Mouse (Mus musculus) hindbrain, postnatal 0 days (tissue): ENCODE data around the gene Fhad1. TPM values are rescaled to one million over a fixed set of nuclear protein-coding genes. Genes with fewer than 3 reads are reported as not detected.

Experiments
- ATAC-seq: fragments of 200-750 bp; cut with Nextera tagmentation; 2 replicates; pipeline ENCODE4 v1.8.0; 2017; ENCODE audit warnings: mild to moderate bottlenecking, moderate TSS enrichment, moderate library complexity
- DNase-seq: peaks from one replicate; pipeline ENCODE4 v3.0.0-alpha.2; 2015; ENCODE audit warnings: low spot score
- H3K27ac ChIP-seq: fragments of 300-500 bp; sonication (generic); 2 replicates; pipeline ENCODE4 v1.5.1; 2014; ENCODE audit warnings: mild to moderate bottlenecking
- H3K27me3 ChIP-seq: fragments of 300-500 bp; sonication (generic); 2 replicates; pipeline ENCODE4 v1.6.1; 2014; ENCODE audit warnings: low read length, mixed read lengths; ENCODE audit not compliant: insufficient read depth
- H3K36me3 ChIP-seq: fragments of 300-500 bp; sonication (generic); 2 replicates; pipeline ENCODE4 v1.6.1; 2014; ENCODE audit warnings: low read length, mixed read lengths; ENCODE audit not compliant: insufficient read depth
- H3K4me1 ChIP-seq: fragments of 300-500 bp; sonication (generic); 2 replicates; pipeline ENCODE4 v1.6.1; 2014; ENCODE audit warnings: antibody characterized with exemption, low read length, mixed read lengths; ENCODE audit not compliant: insufficient read depth
- H3K4me2 ChIP-seq: fragments of 300-500 bp; sonication (generic); 2 replicates; pipeline ENCODE4 v1.6.1; 2014; ENCODE audit warnings: low read depth, mild to moderate bottlenecking, low read length, moderate library complexity, mixed read lengths
- H3K4me3 ChIP-seq: fragments of 300-500 bp; sonication (generic); 2 replicates; pipeline ENCODE4 v1.5.1; 2014; ENCODE audit warnings: low read length
- H3K9ac ChIP-seq: fragments of 300-500 bp; sonication (generic); replicated peaks from 2 replicates; pipeline ENCODE4 v1.6.1; 2014; ENCODE audit warnings: mild to moderate bottlenecking, low read length, moderate library complexity, mixed read lengths
- H3K9me3 ChIP-seq: fragments of 300-500 bp; sonication (generic); 2 replicates; pipeline ENCODE4 v1.6.1; 2016; ENCODE audit warnings: low read length, mixed read lengths
- CTCF ChIP-seq: IDR thresholded peaks from 2 replicates; pipeline ENCODE4 v1.5.1; 2016; ENCODE audit warnings: antibody characterized with exemption, control low read depth, low read depth
- WGBS: fragments of 180-500 bp; shearing (Covaris S2); extraction: QIAGEN DNeasy Blood & Tissue Kit; methylation state at CpG from one replicate; pipeline ENCODE4 v1.1.7; 2014; 5-methylcytosine and 5-hydroxymethylcytosine counted together
- polyA plus RNA-seq: library from polyadenylated mRNA; unstranded; fragments of >200 nt; fragmentation: Nextera tagmentation; extraction: Ambion mirVana; gene quantifications from 2 replicates; pipeline ENCODE4 v1.2.1, GENCODE M21; 2015
- total RNA-seq: library from RNA; depleted of rRNA; stranded (reverse); fragments of >200 nt; gene quantifications from 2 replicates; pipeline ENCODE4 v1.2.3, GENCODE M21; 2014

Gene Fhad1
- total and polyA plus RNA-seq, 2 experiments from 2014 or later, result 2.0 to 5.8 TPM

DNA sequence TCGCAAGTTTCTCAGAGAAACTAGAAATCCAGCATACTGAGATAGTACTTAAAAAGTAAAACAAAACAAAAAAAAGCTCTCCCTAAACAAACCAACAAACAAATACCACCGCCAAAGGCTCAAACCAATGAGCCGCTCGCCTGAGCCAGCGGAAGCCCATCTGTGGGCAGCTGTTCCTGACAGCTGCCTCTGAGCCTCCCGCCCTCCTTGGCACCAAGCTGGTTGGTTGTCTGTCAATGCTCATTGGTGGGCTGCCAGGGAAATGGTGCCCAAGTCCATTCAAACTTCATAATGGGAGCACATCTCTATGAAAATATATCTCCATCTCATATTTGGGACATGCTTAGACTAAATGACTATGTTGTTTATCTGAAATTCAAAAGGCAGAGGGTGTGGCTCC is 117.7 kb downstream of the Fhad1 start:
- ATAC-seq (peak; percentile 27; the same call in 1 of the 2 replicates), DNase-seq (peak; percentile 81)
- H3K27ac ChIP-seq, result no peak overlapping the region
- H3K9me3 ChIP-seq, result no peaks in the 10 kb centered on the region
- H3K27me3 ChIP-seq, result no peaks in the 10 kb centered on the region
- no peaks in the 10 kb centered on the region for H3K36me3 ChIP-seq
- no peak overlapping the region for H3K4me2 ChIP-seq
- no peak for TF ChIP-seq CTCF
- peaks cover 18% of the 10 kb centered on the region for H3K4me1 ChIP-seq
- H3K4me3 ChIP-seq, result no peak overlapping the region
- WGBS, result 53% methylated on average over 6 of the region's 6 CpGs
- no peak overlapping the region for H3K9ac ChIP-seq

DNA sequence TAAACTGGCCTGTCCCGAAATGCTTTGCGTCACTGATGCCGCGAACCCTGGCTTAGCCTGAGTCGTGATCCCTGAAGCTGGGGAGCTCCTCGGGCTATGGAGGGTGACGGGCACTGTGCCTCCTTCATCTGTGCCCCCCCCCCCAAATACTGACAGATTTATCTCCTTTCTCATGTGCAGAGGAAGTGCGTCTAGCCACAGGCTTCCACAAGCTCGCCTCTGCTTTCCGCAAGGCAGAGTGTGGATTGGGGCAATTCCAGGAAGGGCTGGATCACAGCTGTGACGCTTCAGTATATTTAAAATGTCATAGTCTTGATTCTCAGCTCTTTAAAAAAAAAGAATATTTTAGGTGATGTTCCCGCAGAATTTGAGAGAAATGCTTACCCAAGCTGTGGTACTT is 119.1 kb downstream of the Fhad1 start:
- no peak overlapping the region for H3K9ac ChIP-seq
- H3K4me3 ChIP-seq, result no peak overlapping the region
- peaks cover 8% of the 10 kb centered on the region for H3K4me1 ChIP-seq
- TF ChIP-seq CTCF, result no peak
- no peak overlapping the region for H3K4me2 ChIP-seq
- no peak for DNase-seq
- no peak for ATAC-seq
- H3K36me3 ChIP-seq, result no peaks in the 10 kb centered on the region
- H3K27ac ChIP-seq, result no peak overlapping the region
- no peaks in the 10 kb centered on the region for H3K9me3 ChIP-seq
- WGBS, result 77% methylated on average over 12 of the region's 12 CpGs
- no peaks in the 10 kb centered on the region for H3K27me3 ChIP-seq

GRCm38 (mm10) chr4:141893157-141893784 is 121.6 kb downstream of the Fhad1 start:
- 90% methylated on average over 8 of the region's 8 CpGs for WGBS
- no peaks in the 10 kb centered on the region for H3K27me3 ChIP-seq
- no peak for TF ChIP-seq CTCF
- no peak overlapping the region for H3K4me3 ChIP-seq
- no peaks in the 10 kb centered on the region for H3K9me3 ChIP-seq
- H3K4me2 ChIP-seq, result no peak overlapping the region
- H3K9ac ChIP-seq, result no peak overlapping the region
- no peak overlapping the region for H3K27ac ChIP-seq
- DNase-seq (no peak), ATAC-seq (no peak)
- H3K4me1 ChIP-seq, result peaks cover 6% of the 10 kb centered on the region
- no peaks in the 10 kb centered on the region for H3K36me3 ChIP-seq

DNA sequence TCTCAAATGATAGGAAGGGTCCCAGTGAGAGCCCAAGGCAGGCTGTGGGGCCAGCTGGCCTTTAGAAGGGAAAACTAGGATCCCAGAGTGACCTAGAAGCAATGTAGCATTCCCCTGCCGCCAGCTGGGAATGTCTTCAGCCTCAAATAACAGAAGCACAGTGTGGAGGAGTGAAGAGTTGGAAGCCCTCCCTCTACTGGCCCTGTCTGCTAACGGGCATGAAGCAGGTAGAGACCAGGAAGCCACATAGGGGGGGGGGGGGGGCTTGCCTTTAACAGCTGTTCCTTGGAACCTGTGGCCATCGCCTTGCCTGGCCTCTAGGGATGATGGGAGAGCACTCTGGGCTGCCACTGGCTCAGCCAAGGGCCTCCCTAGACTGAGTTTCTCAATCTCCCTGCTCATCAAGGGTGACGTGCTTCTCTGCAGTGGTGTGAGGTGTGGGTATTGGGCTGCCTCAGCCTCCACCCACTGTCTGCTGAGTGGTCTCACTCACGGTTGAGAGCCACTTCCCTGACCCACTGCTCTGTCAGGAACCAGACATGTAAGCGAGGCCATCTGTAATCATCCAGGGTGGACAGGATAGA is 128.4 kb downstream of the Fhad1 start:
- Histone ChIP-seq H3K36me3 (no peaks in the 10 kb centered on the region), H3K4me2 (no peak overlapping the region), H3K27ac (no peak overlapping the region), H3K9ac (no peak overlapping the region), H3K9me3 (no peaks in the 10 kb centered on the region), H3K27me3 (no peaks in the 10 kb centered on the region), H3K4me3 (no peak overlapping the region), H3K4me1 (0 out of 2 replicates have a peak, but pooled peaks cover 3% of the 10 kb centered on the region)
- WGBS, result 54% methylated on average over 6 of the region's 6 CpGs
- TF ChIP-seq CTCF, result peak; percentile 10; the same call in 1 of the 2 replicates
- no peak for DNase-seq
- no peak for ATAC-seq

- Histone ChIP-seq H3K4me2 (no peak overlapping the region), H3K4me3 (no peak overlapping the region), H3K4me1 (0 out of 2 replicates have a peak, but pooled peaks cover 3% of the 10 kb centered on the region), H3K9ac (no peak overlapping the region), H3K9me3 (no peaks in the 10 kb centered on the region), H3K27ac (no peak overlapping the region), H3K27me3 (no peaks in the 10 kb centered on the region), H3K36me3 (no peaks in the 10 kb centered on the region)
- no peak for DNase-seq
- TF ChIP-seq CTCF, result no peak
- 80% methylated on average over 9 of the region's 9 CpGs for WGBS
- ATAC-seq, result no peak
Measured at GRCm38 (mm10) chr4:141885451-141885850, 129.4 kb downstream of the Fhad1 start.

DNA sequence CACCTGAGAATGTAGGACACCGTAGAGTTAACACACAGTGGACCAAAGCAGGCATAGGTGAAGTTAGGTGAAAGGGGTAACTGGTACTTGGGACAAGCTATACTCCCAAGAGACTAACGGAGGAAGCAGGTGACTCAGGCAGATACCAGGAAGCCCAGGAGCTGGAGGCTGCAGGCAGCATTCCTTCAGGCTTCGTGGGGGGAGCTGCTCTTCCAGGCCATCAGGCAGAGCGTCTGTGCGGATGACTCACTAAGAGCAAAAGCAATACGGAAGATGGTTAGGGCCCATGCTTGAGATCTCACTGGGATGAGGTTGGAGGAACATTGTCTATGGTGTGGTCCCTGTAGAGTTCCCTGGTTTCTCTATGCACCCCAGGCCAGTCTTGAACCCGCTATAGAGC is 132.0 kb downstream of the Fhad1 start:
- ATAC-seq (no peak), DNase-seq (no peak)
- Histone ChIP-seq H3K4me2 (no peak overlapping the region), H3K4me3 (no peak overlapping the region), H3K9ac (no peak overlapping the region), H3K4me1 (0 out of 2 replicates have a peak, but pooled peaks cover 3% of the 10 kb centered on the region), H3K27me3 (no peaks in the 10 kb centered on the region), H3K27ac (no peak overlapping the region), H3K9me3 (no peaks in the 10 kb centered on the region), H3K36me3 (no peaks in the 10 kb centered on the region)
- WGBS, result 93% methylated on average over 7 of the region's 7 CpGs
- no peak for TF ChIP-seq CTCF

- Histone ChIP-seq H3K27ac (no peak overlapping the region), H3K9ac (no peak overlapping the region), H3K4me2 (no peak overlapping the region), H3K4me1 (0 out of 2 replicates have a peak, but pooled peaks cover 3% of the 10 kb centered on the region), H3K9me3 (no peaks in the 10 kb centered on the region), H3K27me3 (no peaks in the 10 kb centered on the region), H3K36me3 (no peaks in the 10 kb centered on the region), H3K4me3 (no peak overlapping the region)
- ATAC-seq (no peak), DNase-seq (no peak)
- WGBS, result 58% methylated on average over 5 of the region's 5 CpGs
- TF ChIP-seq CTCF, result no peak
Measured at GRCm38 (mm10) chr4:141881950-141882349, 132.9 kb downstream of the Fhad1 start.
